Mouse (Mus musculus) retina, embryonic 14.5 days (tissue): ENCODE results near the gene Fam117a.
A peak's percentile ranks its signal among the peaks of the same experiment; 100 is the strongest.

Experiments used
- DNase-seq: peaks from one replicate; pipeline ENCODE4 v3.0.0-alpha.2; 2015; ENCODE audit warnings: low spot score

Fam117a gene

DNA sequence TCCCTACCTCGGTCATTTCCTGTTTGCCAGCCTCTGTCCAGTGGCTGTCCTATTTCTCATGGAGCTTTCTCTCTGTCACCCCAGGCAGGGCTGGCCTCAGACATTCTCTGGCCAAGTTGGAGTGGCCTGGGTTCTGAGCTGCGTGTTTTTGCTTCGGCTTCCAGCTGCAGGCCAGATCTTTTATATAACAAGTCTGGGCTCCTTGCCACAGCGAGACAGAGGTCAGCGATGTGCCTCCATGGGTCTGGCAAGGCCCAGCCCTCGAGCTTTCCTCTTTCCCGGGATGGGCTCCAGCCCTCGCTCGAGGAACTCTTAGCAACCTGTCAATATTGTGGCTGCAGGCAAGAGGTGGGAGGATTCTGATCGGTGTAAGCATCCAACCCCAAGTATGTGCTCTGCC is 28.8 kb downstream of the Fam117a start:
- no peak for DNase-seq

DNA sequence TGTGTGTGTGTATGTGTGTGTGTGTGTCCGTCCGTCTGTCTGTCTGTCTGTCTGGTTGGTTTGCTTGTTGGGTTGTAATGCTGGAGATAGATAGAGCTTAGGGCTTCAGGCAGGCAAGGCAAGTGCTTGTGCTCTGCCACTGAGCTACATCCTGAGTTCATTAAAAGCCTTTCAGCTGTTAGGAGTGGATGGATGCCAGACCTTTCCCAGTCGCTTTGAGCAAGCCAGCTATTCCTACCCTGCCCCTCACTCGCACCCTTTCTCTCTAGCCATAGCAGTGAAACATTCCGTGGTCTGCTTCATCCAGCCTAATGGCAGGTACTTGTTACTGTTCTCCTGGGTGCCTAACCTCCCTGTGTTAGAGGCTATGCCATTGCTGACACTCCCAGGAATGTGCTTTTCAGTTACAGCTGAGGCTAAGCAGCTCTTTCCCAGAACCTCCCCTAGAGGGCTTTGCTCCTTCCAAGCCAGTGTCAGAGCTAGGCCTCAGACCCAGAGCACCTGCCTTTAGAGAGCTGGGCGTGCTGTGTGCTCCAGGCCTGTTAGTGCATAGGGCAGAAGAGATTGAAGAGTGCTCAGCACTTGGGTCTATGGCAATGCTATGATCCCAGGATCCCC is 29.6 kb downstream of the Fam117a start:
- DNase-seq = peak; percentile 5

DNA sequence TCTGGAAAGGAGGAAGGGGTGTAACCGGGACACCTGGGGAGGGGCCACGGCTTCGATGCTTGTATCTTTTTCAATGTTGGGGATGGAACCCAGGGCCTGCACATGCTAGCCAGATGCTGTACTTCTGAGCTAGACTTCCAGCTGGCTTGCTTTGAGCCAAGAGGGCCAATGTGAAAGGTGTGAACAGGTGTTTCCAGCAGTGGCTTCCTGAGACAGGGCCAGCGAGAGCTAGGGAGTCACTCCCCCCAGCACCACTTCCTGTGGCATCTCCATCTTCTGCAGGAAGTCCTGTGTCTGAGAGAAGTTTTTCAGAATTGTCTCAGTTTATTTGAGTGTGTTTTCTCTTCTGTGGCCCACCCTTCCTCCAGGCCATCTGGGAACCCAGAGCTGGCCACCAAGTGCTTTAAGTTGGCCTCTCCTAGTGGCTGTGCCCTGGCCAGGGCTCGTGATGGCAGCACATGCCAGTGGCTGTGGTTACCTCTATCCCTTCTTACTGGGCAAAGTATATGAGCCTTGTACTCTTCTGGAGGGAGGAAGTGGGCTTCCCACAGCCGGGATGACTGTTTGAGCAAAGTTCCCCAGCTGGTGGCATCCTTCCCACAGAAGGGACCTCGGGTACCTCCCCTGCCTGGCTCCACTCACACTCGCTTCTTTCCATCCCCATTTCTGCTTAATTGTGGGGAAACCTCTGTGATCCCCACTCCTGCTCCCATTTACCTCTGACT is 30.4 kb downstream of the Fam117a start:
- DNase-seq = no peak

DNA sequence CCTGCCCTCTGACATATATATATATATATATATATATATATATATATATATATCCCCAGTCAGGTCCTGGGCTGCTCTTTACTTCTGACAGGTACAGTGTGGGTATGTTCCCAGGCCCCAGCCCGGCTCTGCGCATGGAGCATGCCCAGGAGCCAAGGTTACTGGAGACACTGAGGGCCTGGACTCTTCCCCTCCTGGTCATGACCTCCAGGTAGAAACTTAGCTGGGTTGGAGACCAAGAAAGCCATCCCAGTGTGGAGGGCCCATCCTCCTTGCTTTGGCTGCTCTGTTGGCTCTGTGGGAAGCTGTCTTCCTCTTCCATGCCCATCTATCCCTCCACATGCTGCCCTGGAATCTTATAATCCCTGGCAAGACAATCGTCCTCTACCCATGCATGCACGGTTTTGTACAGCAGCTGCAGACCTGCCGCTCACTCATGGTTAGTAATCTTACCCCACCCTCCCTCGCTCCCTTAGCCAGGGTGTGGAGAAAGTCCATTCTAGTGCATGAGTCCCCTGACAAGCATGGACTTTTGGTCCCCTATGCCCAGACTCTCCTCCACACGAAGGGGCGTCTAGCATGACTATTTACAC is 31.5 kb downstream of the Fam117a start:
- no peak for DNase-seq

DNA sequence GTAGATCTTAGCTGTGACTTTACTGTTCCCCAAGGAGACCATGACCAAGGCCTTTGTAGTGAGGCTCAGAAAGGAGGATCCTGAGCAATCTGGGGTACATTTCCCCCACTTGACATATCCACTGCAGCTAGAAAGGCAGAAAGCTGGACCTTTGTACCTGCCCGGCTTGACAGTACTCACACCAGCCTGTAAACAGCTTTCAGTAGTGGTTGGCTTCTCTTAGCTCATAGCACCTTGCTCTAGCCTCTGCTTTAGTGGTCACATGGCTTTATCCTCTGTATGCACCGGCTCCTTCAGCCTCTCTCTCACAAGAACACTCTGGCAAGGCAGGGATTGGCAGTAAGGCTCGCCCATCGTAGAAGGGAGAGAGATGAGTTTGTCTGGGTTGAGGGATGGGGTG is 32.1 kb downstream of the Fam117a start:
- DNase-seq = no peak

DNA sequence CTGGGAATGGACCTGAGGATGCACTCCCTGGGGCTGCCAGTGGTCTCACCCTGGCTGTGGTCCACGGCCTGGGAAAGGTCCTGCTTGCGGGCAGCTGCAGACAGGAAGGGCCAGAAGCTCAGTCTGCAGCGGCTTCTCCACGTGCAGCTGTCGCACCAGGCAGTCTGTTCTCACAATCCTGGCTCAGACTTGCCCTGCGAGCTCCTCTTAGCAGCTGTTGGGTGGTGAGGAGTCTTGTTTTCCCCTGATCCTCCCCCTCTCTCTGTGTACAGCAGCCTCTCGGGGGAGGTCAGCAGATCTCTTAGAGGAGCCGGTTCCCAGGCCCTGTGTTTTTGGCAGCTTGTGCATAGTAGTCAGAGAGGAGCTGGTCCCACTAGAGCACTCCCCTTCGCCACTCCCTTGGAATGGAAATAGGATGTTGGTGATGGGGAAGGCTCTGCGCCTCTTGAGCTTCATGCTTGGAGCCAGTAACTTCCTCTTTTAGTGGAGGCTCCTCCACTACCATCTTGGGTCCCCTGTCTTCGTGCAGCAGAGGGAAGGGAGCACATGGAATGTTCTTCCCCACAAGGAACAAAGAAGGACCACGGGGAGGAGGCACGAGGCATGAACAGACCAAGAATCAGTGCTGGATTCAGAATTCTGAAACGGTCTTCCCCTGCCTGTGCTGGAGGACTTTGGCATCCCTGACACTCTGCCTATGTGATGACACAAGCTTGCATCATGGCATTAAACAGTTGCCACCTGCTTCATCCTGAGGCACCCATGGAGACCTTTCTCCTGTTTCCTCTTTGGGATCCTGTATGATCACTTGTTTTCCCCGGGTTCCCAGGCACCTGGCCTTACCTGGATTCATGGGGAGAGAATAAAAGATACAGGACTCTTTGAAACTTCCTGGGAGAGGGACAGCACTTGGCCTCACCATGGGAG is 33.4 kb downstream of the Fam117a start:
- DNase-seq = peak; percentile 24

DNA sequence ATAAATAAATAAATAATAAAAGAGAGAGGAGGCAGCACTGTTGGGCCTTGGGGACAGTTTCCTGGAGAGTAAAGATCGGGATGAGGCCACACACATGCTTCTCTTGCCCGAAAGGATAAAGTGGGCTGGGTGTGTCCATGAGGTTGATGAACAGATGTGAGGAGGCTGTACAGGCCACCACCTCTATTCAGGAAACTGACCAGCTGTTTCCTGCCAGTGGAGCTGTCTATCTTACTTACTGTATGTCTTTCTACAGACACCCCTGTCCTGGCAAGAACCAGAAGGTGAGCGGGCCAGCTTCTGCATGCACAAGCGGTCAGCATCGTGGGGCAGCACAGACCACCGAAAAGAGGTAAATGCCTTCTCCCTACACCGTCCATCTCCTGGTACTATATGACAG is 34.4 kb downstream of the Fam117a start:
- no peak for DNase-seq

DNA sequence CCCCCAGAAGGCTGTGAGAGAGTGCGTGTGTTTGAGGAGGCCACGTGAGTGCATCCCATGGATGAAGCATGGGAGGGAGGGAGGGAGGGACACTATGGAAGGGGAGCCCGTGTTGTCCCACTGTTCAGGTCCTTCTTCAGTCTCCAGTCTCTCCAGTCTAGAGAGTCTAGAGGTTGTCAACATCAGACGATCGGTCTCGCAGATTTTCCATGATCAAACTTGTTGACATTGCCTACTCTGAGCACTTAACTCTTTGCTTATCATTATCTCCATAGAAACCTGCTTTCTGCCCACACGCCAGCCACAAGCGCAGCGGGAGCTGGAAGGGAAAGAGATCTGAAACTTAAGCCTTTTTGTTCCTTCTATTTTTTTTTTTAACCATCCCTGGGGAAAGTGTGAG is 42.1 kb downstream of the Fam117a start:
- DNase-seq = no peak

DNA sequence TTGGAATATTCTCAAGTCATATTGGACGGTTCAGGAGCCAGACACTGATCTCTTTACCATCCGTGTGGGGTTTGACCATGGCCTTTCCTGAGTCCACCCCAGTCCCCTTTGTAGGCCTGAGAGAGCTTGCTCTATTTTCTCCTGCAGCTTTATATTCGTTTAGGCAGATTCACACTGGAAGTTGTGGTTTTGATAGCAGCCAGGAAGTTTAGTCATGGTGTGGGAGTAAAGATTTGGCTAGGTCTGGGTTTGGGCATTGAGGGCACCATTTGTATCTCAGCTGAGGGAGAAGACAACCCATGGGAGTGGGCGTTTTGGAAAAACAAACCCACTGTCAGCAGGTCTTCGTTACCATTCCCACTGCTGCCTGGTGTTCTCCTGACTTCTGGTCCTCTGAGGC is 42.7 kb downstream of the Fam117a start:
- DNase-seq = no peak

DNA sequence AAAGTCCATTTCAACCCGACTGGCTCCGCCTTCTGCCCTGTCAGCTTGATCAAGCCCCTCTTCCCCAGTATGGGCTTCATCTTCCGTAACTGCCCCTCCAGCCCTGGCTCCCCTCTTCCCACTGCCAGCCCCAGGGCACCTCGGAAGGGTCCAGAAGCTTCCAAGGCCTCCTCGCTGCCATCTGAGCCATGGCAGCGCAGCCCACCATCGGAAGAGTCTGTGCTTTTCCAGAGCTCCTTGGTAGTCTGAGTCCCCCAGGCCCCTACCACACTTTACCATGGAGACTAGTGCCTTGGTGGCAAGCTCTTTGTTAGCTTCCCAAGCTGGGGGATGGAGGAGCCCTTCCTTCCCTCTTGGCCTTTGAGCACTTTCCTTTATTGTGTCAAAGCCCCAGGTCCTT is 43.9 kb downstream of the Fam117a start:
- no peak for DNase-seq

DNA sequence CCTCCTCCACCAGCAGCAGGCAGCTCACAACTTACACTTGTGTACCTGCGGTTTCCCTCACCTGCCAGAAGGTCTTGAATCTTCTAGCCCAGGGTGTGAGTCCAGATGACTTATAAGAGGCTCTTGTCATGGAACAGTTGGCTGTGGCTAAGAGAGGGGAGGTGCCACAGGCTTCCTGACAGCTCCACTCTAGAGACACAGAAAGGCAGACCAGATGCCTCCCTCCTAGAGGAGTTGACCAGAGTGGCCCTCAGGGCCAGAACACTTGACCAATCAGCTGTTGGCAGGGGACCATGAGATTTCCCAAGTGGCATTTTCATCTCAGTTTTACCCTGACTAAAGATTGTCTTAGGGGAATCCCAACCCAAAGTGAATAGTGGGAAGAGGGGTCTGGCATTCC is 44.3 kb downstream of the Fam117a start:
- no peak for DNase-seq

DNA sequence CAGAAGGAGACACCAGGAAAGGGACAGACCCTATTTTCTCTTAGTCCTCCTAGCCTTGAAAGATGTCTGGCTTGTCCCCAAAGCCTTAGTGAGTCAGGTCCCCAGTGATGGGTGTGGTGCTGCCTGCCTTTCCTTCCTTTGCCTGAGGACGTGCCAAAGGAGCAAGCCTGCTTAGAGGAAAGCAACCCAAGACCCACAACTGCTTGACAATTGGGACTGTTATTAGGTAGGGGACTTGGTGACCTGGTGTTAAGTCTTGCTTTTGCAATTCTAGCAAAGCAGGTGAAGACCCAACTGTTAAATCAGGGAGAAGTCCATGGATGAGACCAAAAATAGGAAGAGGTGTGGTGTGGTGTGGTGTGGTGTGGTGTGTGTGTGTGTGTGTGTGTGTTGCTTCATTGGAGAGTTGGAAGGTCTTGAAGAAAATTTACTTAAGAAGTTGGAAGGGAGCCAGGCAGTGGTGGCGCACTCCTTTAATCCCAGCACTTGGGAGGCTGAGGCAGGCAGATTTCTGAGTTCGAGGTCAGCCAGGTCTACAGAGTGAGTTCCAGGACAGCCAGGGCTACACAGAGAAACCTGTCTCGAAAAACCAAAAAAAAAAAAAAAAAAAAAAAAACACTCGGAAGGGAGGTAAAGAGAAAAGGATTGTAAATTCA is 46.6 kb downstream of the Fam117a start:
- no peak for DNase-seq

DNA sequence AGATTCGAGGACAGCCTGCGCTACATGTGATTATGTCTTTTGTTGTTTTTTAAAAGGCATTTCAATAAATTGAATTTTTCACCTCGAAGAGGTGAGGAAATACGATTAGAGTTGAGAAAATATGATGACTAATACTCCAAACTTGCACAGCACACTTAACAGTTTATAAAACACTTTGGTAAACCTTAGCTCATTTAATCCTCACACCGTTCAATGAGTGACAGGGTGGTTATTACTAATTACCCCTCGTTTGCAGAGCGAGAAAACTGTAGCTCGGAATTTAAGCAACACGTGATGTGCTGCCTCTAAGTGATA is 47.1 kb downstream of the Fam117a start:
- no peak for DNase-seq

DNA sequence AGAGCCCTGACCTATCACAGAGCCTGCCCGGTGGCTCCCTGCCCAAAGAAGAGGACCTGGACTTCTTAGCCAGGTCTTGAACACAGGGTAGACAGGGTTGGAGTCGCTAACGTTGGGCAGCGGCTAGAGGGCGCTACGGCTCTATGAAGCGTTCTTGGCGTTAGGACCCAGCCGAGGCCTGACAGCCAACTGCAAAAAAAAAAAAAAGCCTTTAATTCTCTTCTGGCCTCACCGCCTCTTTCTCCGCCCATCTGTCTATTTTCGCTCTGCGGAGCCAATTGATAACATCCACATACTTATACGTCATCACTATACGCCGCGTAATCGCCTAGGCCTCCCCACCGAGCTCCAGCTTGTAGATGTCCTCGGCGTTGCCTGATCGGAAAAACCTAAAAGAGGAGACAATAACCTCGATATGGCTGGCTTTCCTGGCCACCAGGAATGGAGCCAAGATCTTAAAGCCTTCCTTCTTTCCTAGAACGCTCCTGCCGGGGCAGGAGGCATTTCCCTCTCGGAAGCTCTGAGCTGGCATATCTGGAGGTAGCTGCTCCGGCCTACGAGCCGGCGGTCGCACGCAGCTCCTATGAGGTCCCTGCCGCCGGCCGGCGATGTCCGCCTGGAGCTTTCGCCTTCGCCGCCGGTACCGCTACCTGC is 47.6 kb downstream of the Fam117a start, which contains the start of gene Slc35b1:
TSS of gene Slc35b1 (plus strand) at position 374 of the 654 bp plus-strand sequence.
- peak; percentile 100 for DNase-seq

DNA sequence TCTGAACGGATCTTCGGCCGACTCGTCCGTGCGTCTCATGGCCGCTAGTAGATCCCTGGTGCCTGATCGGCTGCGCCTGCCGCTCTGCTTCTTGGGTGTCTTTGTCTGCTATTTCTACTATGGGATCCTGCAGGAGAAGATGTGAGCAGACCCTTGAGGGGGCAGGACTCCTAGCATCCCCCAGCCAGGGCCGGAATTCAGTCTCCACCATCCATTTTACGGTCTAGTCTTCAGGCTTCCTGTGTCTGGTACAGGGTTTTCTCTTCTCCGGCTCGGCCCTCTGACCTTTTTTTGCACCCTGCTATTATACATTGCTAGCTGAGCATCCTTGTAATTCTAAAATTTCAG is 48.1 kb downstream of the Fam117a start:
- no peak for DNase-seq

DNA sequence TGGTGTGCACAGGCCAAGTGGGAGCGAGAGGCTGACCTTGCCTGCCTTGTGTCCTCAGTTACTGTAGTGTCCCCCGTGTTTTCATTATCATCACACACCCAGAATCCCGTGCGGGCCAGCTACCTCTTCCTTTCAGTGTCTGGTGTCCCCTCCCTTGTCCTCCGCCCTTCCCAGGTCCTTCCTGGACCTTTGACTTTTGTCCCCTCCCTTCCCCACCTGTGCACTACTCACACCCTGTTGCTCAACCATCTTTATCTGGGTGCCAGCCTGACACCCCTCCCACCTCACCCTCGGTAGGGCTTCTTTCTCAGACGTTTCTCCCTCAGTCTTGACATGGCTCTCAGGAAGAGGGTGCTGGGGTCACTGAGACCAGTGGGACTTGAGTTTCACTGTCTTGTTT is 50.5 kb downstream of the Fam117a start:
- DNase-seq = no peak

DNA sequence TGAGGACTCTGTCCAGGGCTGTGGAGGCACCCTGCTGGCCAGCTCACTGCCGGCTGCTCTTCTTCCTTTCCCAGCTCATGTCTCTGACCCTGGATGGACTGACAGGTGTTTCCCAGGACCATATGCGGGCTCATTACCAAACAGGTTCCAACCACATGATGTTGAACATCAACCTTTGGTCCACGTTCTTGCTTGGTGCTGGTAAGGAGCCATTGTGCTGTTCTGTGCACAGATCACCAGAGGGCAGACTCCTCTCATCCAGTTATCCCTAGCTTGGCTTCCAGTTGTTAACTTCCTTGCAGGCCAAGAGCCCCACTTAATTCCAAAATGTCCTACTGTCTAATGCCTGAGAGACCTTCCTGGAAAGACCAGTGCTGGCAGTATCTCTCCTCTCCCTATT is 52.2 kb downstream of the Fam117a start:
- DNase-seq = no peak

DNA sequence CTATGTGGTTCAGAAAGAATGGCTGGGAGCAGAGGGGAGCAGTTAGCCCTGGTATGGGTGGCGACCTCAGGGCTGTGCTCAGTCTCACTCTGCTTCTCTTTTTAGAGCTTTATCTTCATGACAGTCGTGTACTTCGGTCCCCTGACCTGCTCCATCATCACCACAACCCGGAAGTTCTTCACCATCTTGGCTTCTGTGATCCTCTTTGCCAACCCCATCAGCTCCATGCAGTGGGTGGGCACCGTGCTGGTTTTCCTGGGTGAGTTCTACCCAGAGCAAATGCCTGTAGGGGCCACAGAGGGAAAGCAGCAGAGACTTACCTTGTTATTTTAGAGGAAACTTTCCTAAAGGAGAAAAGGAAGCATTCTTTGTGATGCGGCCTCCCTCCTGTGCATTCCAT is 53.6 kb downstream of the Fam117a start:
- no peak for DNase-seq

DNA sequence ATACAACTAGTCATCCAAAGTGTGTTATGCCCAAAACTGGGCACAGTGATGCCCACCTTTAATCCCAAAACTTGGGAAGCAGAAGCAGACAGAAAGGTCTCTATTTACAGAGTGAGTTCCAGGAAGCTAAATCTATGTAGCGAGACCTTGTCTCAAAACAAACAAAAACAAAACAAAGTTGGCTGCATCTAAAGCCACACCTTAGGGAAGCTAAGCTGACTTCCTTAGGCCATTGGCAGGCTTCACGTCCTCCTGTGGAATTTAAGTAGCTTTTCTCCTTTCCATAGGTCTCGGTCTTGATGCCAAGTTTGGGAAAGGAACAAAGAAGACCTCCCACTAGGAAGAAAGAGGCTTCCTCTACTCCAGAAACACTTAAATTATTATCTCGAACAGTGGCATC is 54.4 kb downstream of the Fam117a start:
- no peak for DNase-seq

DNA sequence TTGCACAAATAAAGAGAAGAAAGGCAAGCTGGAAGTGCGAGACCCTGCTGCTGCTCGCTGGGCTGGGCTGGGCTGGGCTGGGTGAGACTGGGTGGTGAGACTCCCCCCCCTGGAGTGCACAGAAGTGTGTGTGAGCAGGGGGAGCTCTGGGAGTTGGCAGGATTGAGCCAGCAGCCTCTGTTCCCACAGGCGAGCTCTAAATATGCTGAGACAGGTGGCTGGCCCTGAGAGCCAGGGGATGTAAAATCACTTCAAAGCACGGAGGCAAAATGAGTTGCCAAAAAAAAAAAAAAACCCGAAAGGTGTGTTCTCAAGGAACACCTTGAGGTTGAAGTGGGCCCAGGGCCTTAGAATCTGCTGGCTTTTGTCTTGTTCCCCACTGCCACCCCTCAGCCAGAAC is 54.9 kb downstream of the Fam117a start:
- no peak for DNase-seq

DNA sequence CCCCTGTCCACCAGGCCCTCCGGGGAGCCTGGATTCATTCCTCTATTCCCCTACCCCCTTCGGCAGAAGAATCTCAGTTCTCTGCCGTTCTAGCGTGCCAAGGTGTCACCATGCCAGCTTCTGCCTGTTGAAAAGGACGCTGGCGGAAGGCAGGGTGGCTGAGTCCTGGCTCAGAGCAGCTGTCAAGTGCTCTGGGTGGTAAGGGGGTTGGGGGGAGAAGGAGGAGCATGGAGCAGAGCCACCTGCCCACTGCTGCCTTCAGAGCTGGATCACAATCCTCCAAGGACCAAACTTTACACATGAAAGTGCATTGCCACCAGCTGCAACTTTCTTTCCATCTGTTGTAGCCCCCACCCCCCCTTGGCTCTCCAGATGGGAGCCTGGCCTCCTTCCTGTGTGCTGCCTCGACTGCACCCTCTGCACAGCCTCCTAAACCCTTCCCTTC is 55.4 kb downstream of the Fam117a start:
- DNase-seq = no peak
